Mouse (Mus musculus) cerebellum, adult (tissue): ENCODE measurements around the gene Otud7a.

Source experiments
- ATAC-seq: cut with Nextera tagmentation; 2 replicates; pipeline ENCODE4 v1.9.2; 2017; ENCODE audit warnings: mild to moderate bottlenecking, moderate library complexity, mixed read lengths; ENCODE audit not compliant: insufficient number of reproducible peaks, low FRiP score, low TSS enrichment

The Otud7a gene

GRCm38 (mm10) chr7:63444484-63445345, at the start of gene Otud7a:
Gene Otud7a (plus strand): TSS chr7:63444751.
- ATAC-seq, result peak; percentile 79

GRCm38 (mm10) chr7:63405988-63406387, 38.6 kb upstream of the Otud7a start:
- no peak for ATAC-seq

- peak; percentile 54 for ATAC-seq
Observed at GRCm38 (mm10) chr7:63445346-63445700, 772 bp downstream of the Otud7a start.

- no peak for ATAC-seq
Observed at GRCm38 (mm10) chr7:63446951-63447350, 2.4 kb downstream of the Otud7a start.

- ATAC-seq, result no peak
Observed at GRCm38 (mm10) chr7:63455228-63455627, 10.7 kb downstream of the Otud7a start.

GRCm38 (mm10) chr7:63462234-63462633, 17.7 kb downstream of the Otud7a start:
- ATAC-seq, result no peak

GRCm38 (mm10) chr7:63462684-63463083, 18.1 kb downstream of the Otud7a start:
- ATAC-seq, result peak; percentile 68

- ATAC-seq, result no peak
Observed at GRCm38 (mm10) chr7:63466729-63467128, 22.2 kb downstream of the Otud7a start.

- peak; percentile 87 for ATAC-seq
Observed at GRCm38 (mm10) chr7:63468258-63468657, 23.7 kb downstream of the Otud7a start.

- no peak for ATAC-seq
Observed at GRCm38 (mm10) chr7:63483091-63483490, 38.5 kb downstream of the Otud7a start.

- no peak for ATAC-seq
Observed at GRCm38 (mm10) chr7:63497051-63497547, 52.5 kb downstream of the Otud7a start.

- ATAC-seq, result no peak
Observed at GRCm38 (mm10) chr7:63504202-63504601, 59.7 kb downstream of the Otud7a start.

GRCm38 (mm10) chr7:63508079-63508478, 63.5 kb downstream of the Otud7a start:
- peak; percentile 95 for ATAC-seq

GRCm38 (mm10) chr7:63509825-63510224, 65.3 kb downstream of the Otud7a start:
- no peak for ATAC-seq

- no peak for ATAC-seq
Observed at GRCm38 (mm10) chr7:63511458-63511857, 66.9 kb downstream of the Otud7a start.

GRCm38 (mm10) chr7:63512561-63512960, 68.0 kb downstream of the Otud7a start:
- peak; percentile 59; the same call in 1 of the 2 replicates for ATAC-seq

GRCm38 (mm10) chr7:63516141-63516895, 71.8 kb downstream of the Otud7a start:
- ATAC-seq, result no peak

- ATAC-seq, result peak; percentile 93
Observed at GRCm38 (mm10) chr7:63520299-63520698, 75.7 kb downstream of the Otud7a start.

GRCm38 (mm10) chr7:63522403-63522802, 77.9 kb downstream of the Otud7a start:
- no peak for ATAC-seq

GRCm38 (mm10) chr7:63523051-63523450, 78.5 kb downstream of the Otud7a start:
- no peak for ATAC-seq

GRCm38 (mm10) chr7:63540293-63540692, 95.7 kb downstream of the Otud7a start:
- no peak for ATAC-seq
